Mouse (Mus musculus): ENCODE measurements at regions not wholly inside any gene's neighbourhood (a gene's known extent, or its start where the extent isn't known, plus 50 kb on each side); places are given as distances from the start of the nearest gene placed in this dataset.

GRCm38 (mm10) chr11:45795322-45795721, 56.5 kb upstream of the Clint1 start:
- Histone ChIP-seq H3K27me3 (no peaks in the 10 kb centered on the region), H3K9me3 (no peaks in the 10 kb centered on the region), H3K36me3 (no peaks in the 10 kb centered on the region), H3K9ac (replicated peaks) (no peak overlapping the region), H3K4me3 (no peak overlapping the region), H3K4me1 (peaks cover 3% of the 10 kb centered on the region; the same call in 1 of the 2 replicates), H3K4me2 (replicated peaks) (no peak overlapping the region), H3K27ac (replicated peaks) (no peak overlapping the region)
- 20% methylated on average over 6 of the region's 6 CpGs for WGBS
- ATAC-seq (replicated peaks), result no peak

DNA sequence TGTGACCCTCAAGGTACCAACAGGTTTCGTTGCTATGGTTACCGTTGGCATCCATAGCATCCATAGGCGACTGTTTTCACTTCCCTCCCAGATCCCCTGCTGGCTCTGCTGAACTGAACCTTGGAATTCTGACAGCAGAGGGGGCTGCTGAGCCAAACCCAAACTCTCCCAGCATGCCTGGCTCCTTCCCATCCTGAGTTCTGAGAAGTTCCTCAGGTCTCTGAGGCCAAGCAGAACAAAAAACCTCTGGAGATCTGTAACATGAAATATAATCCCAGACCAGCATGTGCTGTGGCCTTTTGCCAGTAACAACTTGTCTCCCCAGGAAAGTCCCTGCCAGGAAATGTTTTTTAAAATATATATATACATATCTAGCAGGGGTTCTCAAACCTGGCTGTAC, 56.1 kb upstream of the Clint1 start:
- no peak overlapping the region for H3K9ac ChIP-seq (replicated peaks)
- H3K4me3 ChIP-seq, result no peak overlapping the region
- ATAC-seq (replicated peaks), result no peak
- peaks cover 3% of the 10 kb centered on the region; the same call in 1 of the 2 replicates for H3K4me1 ChIP-seq
- 13% methylated on average over 3 of the region's 3 CpGs for WGBS
- no peaks in the 10 kb centered on the region for H3K36me3 ChIP-seq
- no peak overlapping the region for H3K27ac ChIP-seq (replicated peaks)
- no peak overlapping the region for H3K4me2 ChIP-seq (replicated peaks)
- no peaks in the 10 kb centered on the region for H3K9me3 ChIP-seq
- H3K27me3 ChIP-seq, result no peaks in the 10 kb centered on the region

DNA sequence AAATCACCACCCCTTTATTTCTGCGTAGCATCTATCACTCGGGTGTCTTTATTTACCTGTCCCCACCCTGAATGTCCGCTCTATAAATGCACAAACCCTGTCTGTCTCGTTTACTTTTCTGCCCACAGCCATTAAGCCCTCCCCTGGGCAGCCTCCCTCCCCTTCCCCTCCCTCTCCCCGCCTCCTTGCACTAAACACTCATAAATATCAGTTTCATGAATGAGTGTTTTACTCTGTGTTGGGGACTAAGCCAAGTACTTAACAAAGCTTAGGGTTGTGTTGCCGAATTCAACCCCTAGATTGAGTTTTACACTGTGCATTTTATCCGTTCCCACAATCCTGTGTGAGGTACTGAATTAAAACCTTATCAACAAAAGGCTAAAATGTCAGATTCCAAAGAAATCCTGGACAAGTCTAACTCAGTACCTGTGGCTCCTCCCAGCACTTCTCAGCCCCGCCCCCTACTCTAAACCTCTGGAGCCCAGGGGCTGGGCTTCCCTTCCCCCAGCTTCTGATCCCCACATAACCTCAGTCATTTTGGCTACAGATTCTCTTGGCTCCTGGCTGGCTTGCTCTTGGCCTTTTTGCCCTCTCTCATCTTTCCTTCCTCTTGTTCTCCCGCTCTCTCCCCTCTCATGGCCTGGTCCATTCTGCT, 52.0 kb upstream of the Clint1 start:
- Histone ChIP-seq H3K4me2 (replicated peaks) (no peak overlapping the region), H3K27ac (replicated peaks) (no peak overlapping the region), H3K9me3 (no peaks in the 10 kb centered on the region), H3K36me3 (no peaks in the 10 kb centered on the region), H3K4me3 (no peak overlapping the region), H3K27me3 (no peaks in the 10 kb centered on the region), H3K9ac (replicated peaks) (no peak overlapping the region), H3K4me1 (peaks cover 3% of the 10 kb centered on the region; the same call in 1 of the 2 replicates)
- 22% methylated on average over 9 of the region's 9 CpGs for WGBS
- no peak for ATAC-seq (replicated peaks)

Data from forebrain, embryonic 15.5 days (tissue).